In genomic region chr1:68047139-68047538, GRCm38 (mm10) we compare ENCODE assay signal across 11 mouse cellular contexts.
DNase-seq lines count a peak whose midpoint lies in the region; ATAC-seq and TF ChIP-seq lines count a peak whose summit lies in the region.
"Had no signal": no experiment of that assay in that cellular context is flagged by ENCODE, and none has a peak within 500 bp of the region (broad histone marks: within the 10 kb centered on the region; RNA-seq: fewer than 3 reads in every experiment).

No protein-coding gene starts in this region.

- 0 out of 2 replicates have a peak, but pooled peaks have one; percentile 34 for ATAC-seq in frontal cortex, adult (ENCODE audit: low TSS enrichment)
- ATAC-seq in hindbrain, embryonic 12.5 days (ENCODE audit: low FRiP score), result peak; percentile 91
- ATAC-seq in midbrain, embryonic 13.5 days, result peak; percentile 93
- no peak for ATAC-seq in megakaryocyte-erythroid progenitor cell, adult 5-6 weeks (replicated peaks; ENCODE audit: low FRiP score, low TSS enrichment, poor library complexity, severe bottlenecking)

- H3K9me3 ChIP-seq in hindbrain, embryonic 12.5 days (replicated peaks), result no peaks in the 10 kb centered on the region
- no peaks in the 10 kb centered on the region for H3K9me3 ChIP-seq in midbrain, embryonic 13.5 days

- intact Hi-C loops in left cerebral cortex, postnatal 36 days (cut with DNase I), result no loop called here

- H3K27ac ChIP-seq in hindbrain, embryonic 12.5 days, result peak overlapping the region; percentile 81
- peak overlapping the region; percentile 73 for H3K27ac ChIP-seq in midbrain, embryonic 13.5 days

- peaks cover 13% of the 10 kb centered on the region; the same call in 1 of the 2 replicates for H3K4me1 ChIP-seq in hindbrain, embryonic 12.5 days
- peaks cover 18% of the 10 kb centered on the region for H3K4me1 ChIP-seq in midbrain, embryonic 13.5 days (replicated peaks)

- H3K36me3 ChIP-seq in hindbrain, embryonic 12.5 days, result no peaks in the 10 kb centered on the region
- no peaks in the 10 kb centered on the region for H3K36me3 ChIP-seq in midbrain, embryonic 13.5 days

- H3K4me2 ChIP-seq in hindbrain, embryonic 12.5 days (replicated peaks), result peak overlapping the region; percentile 50
- peak overlapping the region; percentile 50 for H3K4me2 ChIP-seq in midbrain, embryonic 13.5 days (replicated peaks)

- no peaks in the 10 kb centered on the region for H3K27me3 ChIP-seq in hindbrain, embryonic 12.5 days
- no peaks in the 10 kb centered on the region for H3K27me3 ChIP-seq in midbrain, embryonic 13.5 days

- 3% methylated on average over 5 of the region's 5 CpGs for WGBS in hindbrain, embryonic 12.5 days
- WGBS in midbrain, embryonic 13.5 days, result 2% methylated on average over 5 of the region's 5 CpGs

- no peak for DNase-seq in frontal cortex, postnatal 14 days (ENCODE audit: low spot score in 2 of 2)
- peak; percentile 91 for DNase-seq in brain, embryonic 14.5 days (ENCODE audit: low read depth)
- DNase-seq in left cerebral cortex, postnatal 36 days (ENCODE audit: low spot score in 2 of 2), result no peak
- DNase-seq in thymus, postnatal 25 days, result no peak
- DNase-seq: adrenal gland, adult 2 months; heart, postnatal 4 days; thymus, postnatal 36 days had no signal

- no peak overlapping the region for H3K9ac ChIP-seq in hindbrain, embryonic 12.5 days
- no peak overlapping the region for H3K9ac ChIP-seq in midbrain, embryonic 13.5 days (replicated peaks)

- no peak for TF ChIP-seq POLR2A in brain, embryonic 14.5 days (IDR thresholded peaks at IDR 0.05; ENCODE audit: borderline replicate concordance, extremely low read depth, insufficient read depth, insufficient read length, poor library complexity, severe bottlenecking)

- peak overlapping the region; percentile 25; the same call in 1 of the 2 replicates for H3K4me3 ChIP-seq in hindbrain, embryonic 12.5 days
- H3K4me3 ChIP-seq in midbrain, embryonic 13.5 days (replicated peaks), result peak overlapping the region; percentile 34

- no peak for TF ChIP-seq CTCF in brain, embryonic 14.5 days (IDR thresholded peaks at IDR 0.05; ENCODE audit: borderline replicate concordance, extremely low read depth, insufficient read depth, insufficient read length)
